Mouse (Mus musculus) embryo, embryonic 10 days (tissue): ENCODE measurements at regions not wholly inside any gene's neighbourhood (a gene's known extent, or its start where the extent isn't known, plus 50 kb on each side); places are given as distances from the start of the nearest gene placed in this dataset.

Experiments used
- DNase-seq: peaks from one replicate; pipeline ENCODE4 v3.0.0-alpha.2; 2015; ENCODE audit warnings: low spot score

DNA sequence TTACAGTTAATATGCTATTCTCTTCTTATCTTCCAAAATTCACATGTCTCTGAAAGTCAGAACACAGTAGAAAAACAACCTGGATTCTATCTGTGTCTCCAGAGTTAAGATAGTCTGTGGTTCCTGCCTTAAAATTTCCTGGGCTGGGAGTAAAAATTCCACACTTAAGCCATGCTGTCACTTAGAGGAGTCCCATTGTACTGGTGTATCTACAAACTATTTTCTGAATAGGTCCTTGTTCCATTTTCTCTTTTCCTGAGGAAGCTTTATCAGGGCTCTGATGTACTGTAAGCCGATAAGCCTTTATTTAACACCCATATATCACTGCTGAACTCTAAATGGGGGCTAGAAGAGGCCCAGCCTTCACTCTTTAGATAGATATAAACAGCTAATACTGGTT is 1171.1 kb downstream of the Efnb2 start:
- no peak for DNase-seq

DNA sequence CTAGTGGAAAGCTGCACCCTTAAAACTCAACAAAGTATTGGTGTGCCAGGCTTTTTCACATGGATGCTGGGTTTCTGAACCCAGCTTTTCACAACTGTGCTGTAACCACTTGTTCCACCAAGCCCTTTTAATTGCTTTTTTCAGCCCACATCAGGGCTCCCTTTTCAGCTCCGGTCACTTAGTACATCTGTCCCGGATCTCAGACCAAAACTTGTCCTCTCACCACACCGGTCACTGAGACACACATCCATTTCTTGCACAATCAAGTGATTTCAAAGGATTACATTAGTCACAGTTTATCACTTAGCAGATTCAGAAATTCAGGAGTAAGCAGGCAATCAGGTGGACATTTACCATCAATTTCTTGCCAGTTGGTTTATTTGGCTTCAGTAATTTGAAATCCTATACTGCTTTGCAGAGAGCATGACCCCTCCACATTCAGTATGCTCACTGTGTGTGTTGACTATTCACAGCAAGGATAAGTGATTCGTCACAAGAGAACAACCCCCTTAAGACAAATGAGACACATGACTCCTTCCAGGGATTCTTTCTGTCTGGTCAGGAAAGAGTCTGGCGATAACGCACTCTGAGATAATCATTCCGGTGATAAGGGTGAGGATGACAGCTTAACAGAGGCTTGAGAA is 1188.8 kb downstream of the Efnb2 start:
- DNase-seq = peak; percentile 47

DNA sequence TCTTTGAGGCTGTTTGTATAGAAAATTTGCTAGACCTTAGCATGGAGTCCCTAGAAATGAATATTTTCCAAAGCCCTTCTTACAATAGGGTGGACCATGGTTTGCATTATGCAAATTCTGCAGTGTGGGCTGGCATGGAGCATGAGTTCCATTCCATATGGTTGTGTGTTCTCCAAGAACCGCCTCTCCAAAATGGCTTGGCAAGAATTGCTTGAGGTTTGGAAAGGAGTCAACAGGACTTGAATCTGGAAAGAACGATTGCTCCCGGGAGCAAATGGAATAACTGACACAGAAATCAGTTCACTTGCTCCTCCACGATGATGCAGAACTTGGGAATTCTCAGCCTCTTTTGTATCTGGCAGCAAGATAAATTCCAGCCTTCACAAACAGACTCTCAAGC is 1191.8 kb downstream of the Efnb2 start:
- DNase-seq = no peak

DNA sequence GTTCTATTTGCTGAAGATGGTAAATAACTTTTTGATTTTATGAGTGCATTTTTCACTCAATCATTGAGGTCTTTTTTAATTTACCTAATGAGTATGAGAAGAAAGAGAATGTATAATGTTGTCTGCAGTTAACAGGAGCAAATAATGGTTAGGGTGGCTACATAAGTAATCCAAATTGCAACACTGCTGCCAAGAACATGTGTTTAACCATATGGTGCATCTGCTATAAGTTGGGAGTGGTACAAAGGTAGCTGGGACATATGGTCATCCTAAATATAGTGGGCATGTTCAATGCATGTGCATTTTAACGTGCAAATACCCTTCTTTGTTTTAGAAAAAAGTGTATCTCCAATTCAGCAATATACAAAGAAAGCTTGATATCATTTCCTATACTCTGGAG is 1198.2 kb downstream of the Efnb2 start:
- DNase-seq = no peak

DNA sequence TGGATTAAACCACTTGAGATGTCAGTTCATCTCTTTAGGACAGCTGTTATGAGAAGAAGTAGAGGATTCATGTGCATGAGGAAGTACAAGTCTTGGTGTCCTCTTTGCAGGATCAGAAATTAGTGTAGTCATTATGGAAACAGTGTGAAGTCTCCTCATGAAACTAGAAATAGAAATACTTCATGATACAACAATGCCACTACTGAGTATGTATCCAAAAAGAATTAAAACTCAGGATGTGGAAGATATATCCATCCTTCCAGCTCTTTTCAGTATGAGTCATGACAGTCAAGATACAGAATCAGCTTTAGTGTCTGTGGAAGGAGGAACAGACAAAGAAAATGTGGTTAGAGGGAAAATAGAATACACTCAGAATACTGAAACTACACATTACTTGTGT is 1211.7 kb downstream of the Efnb2 start:
- DNase-seq = no peak

DNA sequence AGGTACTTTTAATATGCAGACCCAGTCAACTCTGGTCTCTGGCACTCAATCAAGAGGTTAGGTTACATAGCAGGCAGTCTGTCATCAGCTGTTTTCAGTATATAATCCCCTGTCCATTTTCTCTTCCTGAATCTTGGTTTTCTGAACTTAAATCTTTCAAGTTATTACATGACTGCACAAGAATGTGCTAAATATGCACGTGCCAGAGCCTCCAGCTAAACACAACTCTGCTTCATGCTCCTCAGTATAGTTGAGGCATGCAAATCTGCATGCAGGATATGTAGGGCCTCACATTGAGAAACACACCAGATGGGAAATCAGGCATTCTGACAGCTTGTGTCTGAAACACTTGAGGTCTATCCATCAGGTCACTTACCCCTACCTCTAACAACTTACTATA is 1214.0 kb downstream of the Efnb2 start:
- DNase-seq = no peak

DNA sequence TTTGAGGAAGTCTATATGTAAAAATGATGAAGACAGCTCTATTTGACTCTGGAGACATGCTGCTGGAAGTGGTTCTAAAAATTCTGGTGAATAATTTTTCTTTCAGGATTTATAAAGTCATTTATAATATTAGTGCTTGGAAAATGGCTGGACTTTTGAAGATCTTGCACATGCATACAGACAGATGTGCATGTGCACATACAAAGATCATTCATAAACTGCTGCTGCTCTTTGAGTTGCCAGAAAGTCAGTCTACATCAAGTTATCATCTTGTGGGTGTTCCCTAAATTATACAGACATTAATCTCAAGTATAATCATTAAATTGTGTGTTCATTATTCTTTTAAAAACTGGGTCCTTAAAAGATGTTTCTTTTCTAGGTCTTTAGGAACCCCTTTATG is 1220.2 kb downstream of the Efnb2 start:
- no peak for DNase-seq

DNA sequence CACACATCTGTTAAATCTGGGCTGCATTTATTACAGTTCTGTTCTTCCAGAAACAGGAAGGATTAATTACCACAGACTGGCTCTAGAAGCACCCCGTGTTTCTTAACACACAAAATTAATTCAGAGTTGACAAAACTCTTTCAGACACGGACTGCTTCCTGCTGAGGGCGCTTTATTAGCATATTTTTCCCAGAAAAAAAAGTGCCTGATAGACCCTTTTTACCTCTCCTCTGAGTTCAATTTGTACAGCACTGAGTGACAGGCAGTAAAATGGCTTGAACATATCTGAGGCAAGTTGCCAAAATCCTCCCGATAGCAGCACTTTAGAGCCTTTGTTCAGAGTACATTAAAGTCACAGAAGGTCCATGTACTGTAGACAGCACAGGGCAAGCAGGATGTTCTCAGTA is 1220.8 kb downstream of the Efnb2 start:
- peak; percentile 32 for DNase-seq

DNA sequence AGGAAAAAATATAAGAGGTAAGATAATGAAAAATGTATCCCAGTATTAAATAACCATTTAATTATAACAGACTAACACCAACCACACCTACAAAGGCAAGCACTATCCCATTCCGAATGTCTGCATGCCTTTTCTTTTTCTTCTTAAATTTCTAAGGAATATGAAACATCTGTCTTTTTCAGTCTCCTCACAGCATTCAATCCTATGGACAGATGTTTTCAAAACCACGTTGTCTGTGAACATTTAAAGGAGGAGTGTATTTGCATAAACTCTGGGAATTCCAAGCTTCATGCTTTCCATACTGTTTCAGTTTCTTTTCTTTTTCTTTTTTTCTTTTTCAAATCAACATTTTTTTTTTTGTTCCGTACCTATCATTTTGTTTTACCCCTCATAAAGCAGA is 1221.2 kb downstream of the Efnb2 start:
- DNase-seq = no peak

DNA sequence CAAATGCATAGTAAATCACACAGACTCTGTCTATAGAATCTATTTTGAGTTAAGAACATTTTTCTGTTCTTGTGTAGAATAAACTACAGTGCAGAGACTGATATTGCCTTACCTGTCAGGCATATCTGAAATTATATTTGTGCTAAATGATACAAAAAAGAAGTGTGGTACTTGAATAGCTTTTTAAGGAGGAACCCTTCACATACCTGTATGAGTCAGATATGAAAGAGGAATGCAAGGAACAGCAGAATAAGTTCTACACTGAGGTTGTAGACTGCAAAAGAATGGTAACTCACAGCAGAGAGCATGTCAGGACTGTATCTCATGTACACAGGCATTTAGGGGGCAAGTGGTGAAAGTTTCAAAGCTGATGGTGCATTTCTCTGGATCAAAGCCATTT is 1230.6 kb downstream of the Efnb2 start:
- no peak for DNase-seq

DNA sequence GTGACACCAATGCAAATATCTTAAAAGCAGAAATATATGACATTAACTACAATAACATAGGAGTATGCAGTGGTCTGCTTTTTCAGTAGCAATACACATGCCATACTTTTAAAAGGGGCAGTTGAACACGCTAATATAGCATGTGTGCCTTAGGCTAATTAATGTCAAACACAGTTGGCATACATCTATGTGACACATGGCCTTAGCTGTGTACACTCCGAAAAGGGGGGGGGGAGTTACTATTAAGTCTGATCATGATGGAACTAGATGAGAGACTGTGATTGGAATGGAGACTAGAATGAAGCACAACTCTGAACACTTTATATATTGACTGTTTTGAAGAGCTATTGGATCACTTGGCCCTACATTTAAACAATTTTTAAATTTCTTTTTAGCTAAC is 1262.9 kb downstream of the Efnb2 start:
- no peak for DNase-seq

DNA sequence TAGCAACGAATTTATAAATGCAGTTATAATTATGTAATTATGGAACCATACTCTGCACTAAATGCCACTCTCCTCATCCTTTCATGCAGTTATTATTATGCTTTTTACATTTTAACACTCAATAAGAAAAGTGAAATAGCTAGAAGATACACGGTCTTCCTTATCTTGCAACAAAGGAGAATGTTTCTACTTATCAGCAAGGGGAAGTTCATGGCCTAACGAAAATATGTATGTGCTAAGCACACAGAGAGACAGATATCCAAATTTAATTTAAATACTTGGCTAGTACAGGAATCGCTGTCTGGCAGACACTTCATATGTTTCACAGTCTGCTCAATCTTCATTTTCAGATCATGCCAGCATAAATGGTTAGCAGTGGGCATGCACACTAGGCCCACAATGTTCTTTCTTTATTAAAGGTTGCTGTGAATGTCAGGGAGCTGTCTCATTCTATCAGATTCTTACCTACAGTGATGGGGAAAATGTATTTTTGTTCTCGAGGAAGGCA is 1263.6 kb downstream of the Efnb2 start:
- no peak for DNase-seq
